Mouse (Mus musculus) liver, embryonic 14.5 days (tissue): ENCODE data around the gene 1500015O10Rik.

Experiments
- CTCF ChIP-seq: IDR thresholded peaks from 2 replicates; pipeline ENCODE4 v1.5.1; 2016; ENCODE audit warnings: antibody characterized with exemption, low read depth, control low read depth
- EP300 ChIP-seq: IDR thresholded peaks from 2 replicates; pipeline ENCODE4 v1.6.1; 2016; ENCODE audit warnings: antibody characterized with exemption, low read depth

DNA sequence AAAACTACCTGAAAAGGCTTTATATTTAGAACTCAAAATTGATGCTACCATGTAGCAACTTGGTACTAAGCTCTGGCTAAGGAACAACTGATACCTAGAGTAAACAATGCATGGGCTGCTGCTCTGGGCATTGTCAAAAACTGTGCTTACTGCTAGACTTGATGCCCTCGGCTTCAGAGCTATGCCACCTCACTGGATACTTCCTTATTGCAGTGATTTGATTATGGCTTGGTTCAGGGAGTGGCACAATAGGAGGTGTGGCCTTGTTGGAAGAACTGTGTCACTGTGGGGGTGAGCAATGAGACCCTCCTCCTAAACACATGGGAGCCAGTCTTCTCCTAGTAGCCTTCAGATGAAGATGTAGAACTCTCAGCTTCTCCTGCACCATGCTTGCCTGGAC lies 38.9 kb downstream of the 1500015O10Rik start:
- no peak for TF ChIP-seq CTCF
- no peak for TF ChIP-seq EP300
